Mouse (Mus musculus) c-Kit-positive CD71-positive TER-119-negative erythroid progenitor cells, embryonic 14.5 days (primary cell): ENCODE results near the gene Shc1.

Source experiments
- DNase-seq: peaks from one replicate; pipeline ENCODE4 v3.0.0-alpha.2; 2013; ENCODE audit warnings: low read depth

The Shc1 gene

GRCm38 (mm10) chr3:89390699-89391662 lies 27.3 kb upstream of the Shc1 start:
- DNase-seq: no peak

- DNase-seq: no peak
Measured at GRCm38 (mm10) chr3:89391663-89392511, 26.4 kb upstream of the Shc1 start.

GRCm38 (mm10) chr3:89392871-89393311 lies 25.4 kb upstream of the Shc1 start:
- no peak for DNase-seq

- peak; percentile 93 for DNase-seq
Measured at GRCm38 (mm10) chr3:89393605-89394004, 24.6 kb upstream of the Shc1 start.

- peak; percentile 54 for DNase-seq
Measured at GRCm38 (mm10) chr3:89394006-89394893, 24.0 kb upstream of the Shc1 start, which contains the start of gene Zbtb7b. Gene Zbtb7b (minus strand): TSS chr3:89394776.

GRCm38 (mm10) chr3:89394894-89395256 lies 23.4 kb upstream of the Shc1 start:
- peak; percentile 68 for DNase-seq

GRCm38 (mm10) chr3:89395419-89395805 lies 22.8 kb upstream of the Shc1 start:
- DNase-seq: no peak

- DNase-seq: no peak
Measured at GRCm38 (mm10) chr3:89395806-89396653, 22.2 kb upstream of the Shc1 start.

GRCm38 (mm10) chr3:89396654-89397005 lies 21.6 kb upstream of the Shc1 start:
- no peak for DNase-seq

- DNase-seq: no peak
Measured at GRCm38 (mm10) chr3:89401329-89401728, 16.9 kb upstream of the Shc1 start.

- DNase-seq: no peak
Measured at GRCm38 (mm10) chr3:89402693-89403092, 15.6 kb upstream of the Shc1 start, which contains the start of gene Lenep. Gene Lenep (minus strand): TSS chr3:89402793.

- DNase-seq: no peak
Measured at GRCm38 (mm10) chr3:89406887-89407286, 11.4 kb upstream of the Shc1 start.

- no peak for DNase-seq
Measured at GRCm38 (mm10) chr3:89408448-89408847, 9.8 kb upstream of the Shc1 start.

- no peak for DNase-seq
Measured at GRCm38 (mm10) chr3:89409701-89410100, 8.5 kb upstream of the Shc1 start.

GRCm38 (mm10) chr3:89410864-89411263 lies 7.4 kb upstream of the Shc1 start:
- DNase-seq: no peak

GRCm38 (mm10) chr3:89411490-89412393 lies 6.5 kb upstream of the Shc1 start, which contains the start of gene Flad1:
Gene Flad1 (minus strand): TSS chr3:89411870.
- peak; percentile 100 for DNase-seq

- DNase-seq: no peak
Measured at GRCm38 (mm10) chr3:89416158-89416557, 2.1 kb upstream of the Shc1 start.

- DNase-seq: no peak
Measured at GRCm38 (mm10) chr3:89417131-89417530, 1.1 kb upstream of the Shc1 start.

GRCm38 (mm10) chr3:89417840-89418169 lies 438 bp upstream of the Shc1 start:
- no peak for DNase-seq

GRCm38 (mm10) chr3:89418861-89419250 lies 613 bp downstream of the Shc1 start:
- no peak for DNase-seq
